In the genomic region with DNA sequence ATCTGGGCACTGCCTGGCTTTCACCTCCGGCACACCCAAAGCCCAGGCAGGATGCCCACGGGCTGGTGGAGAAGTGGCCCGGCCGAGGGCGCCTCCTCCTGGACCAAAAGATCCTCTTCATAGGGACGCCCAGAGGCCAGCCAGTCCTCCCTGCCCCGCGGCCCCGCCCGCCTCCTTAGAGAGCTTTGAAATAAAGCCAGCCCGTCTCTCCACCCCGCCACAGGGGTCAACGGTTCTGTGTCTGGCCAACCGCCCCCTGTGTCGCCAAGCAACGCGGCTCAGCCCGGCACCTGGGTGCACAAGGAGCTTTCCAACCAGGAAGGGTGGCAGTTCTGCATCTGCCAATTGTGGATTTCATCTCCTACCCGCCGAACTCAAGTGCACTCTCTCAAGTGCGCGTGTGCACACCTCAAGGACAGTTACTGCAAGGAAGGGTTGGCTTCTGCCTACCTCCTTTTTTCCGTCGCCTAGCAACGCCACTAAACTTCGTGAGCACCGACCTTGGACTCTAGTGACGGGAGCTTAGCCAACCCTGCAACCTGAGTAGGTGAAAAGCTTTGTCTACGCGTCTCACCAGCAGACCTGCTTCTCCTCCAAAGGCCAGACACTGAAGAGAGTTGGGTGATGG, we compare ENCODE assay signal across 8 mouse cellular contexts. TPM values are rescaled to one million over a fixed set of nuclear protein-coding genes. Genes with fewer than 3 reads are reported as not detected.
DNase-seq lines count a peak whose midpoint lies in the region; ATAC-seq and TF ChIP-seq lines count a peak whose summit lies in the region.
"Had no signal": no experiment of that assay in that cellular context is flagged by ENCODE, and none has a peak within 500 bp of the region (broad histone marks: within the 10 kb centered on the region; RNA-seq: fewer than 3 reads in every experiment).

A gene (plus strand): TSS at position 56 of the 628 bp plus-strand sequence.

- TF ChIP-seq CTCF in spleen, adult 2 months (IDR thresholded peaks at IDR 0.05; ENCODE audit: extremely low read depth, insufficient read depth, insufficient read length, insufficient replicate concordance): no peak

- peak within 1 kb of the TSS; percentile 32; the same call in 1 of the 2 replicates for H3K9ac ChIP-seq in limb, embryonic 13.5 days
- peak within 1 kb of the TSS; percentile 61 for H3K9ac ChIP-seq in midbrain, embryonic 13.5 days (replicated peaks)

- DNase-seq in adrenal gland, adult 8-10 months: peak; percentile 81
- peak; percentile 43 to 55 for DNase-seq in cerebellum, postnatal 36 days
- peak; percentile 52 for DNase-seq in gastrocnemius, postnatal 25 days
- DNase-seq in spleen, adult 2 months (ENCODE audit: low read depth in 1 of 2, low spot score in 2 of 2): peak in 1 of 2 experiments; percentile 7

- H3K4me3 ChIP-seq in limb, embryonic 13.5 days: peak within 1 kb of the TSS; percentile 45
- peak within 1 kb of the TSS; percentile 46 for H3K4me3 ChIP-seq in midbrain, embryonic 13.5 days (replicated peaks)
- H3K4me3 ChIP-seq in spleen, adult 2 months (ENCODE audit: extremely low read depth, insufficient read depth, insufficient read length): peak within 1 kb of the TSS; percentile 44; the same call in 1 of the 2 replicates

- H3K4me2 ChIP-seq in limb, embryonic 13.5 days (replicated peaks): peak within 1 kb of the TSS; percentile 67
- peak within 1 kb of the TSS; percentile 79 for H3K4me2 ChIP-seq in midbrain, embryonic 13.5 days (replicated peaks)

- no peak within 1 kb of the TSS for H3K27ac ChIP-seq in limb, embryonic 13.5 days
- H3K27ac ChIP-seq in midbrain, embryonic 13.5 days: no peak within 1 kb of the TSS
- no peak within 1 kb of the TSS for H3K27ac ChIP-seq in spleen, adult 2 months (ENCODE audit: insufficient read depth, low read length)
- H3K27ac ChIP-seq: macrophage had no signal

- 1% methylated on average over 30 of the region's 30 CpGs for WGBS in limb, embryonic 13.5 days
- 2% methylated on average over 30 of the region's 30 CpGs for WGBS in midbrain, embryonic 13.5 days
- WGBS in spleen, adult 2 months: 7% methylated on average over 30 of the region's 30 CpGs

- peak; percentile 66 for ATAC-seq in inflammation-experienced regulatory T-cells, adult 6 months
- ATAC-seq in limb, embryonic 13.5 days (ENCODE audit: low FRiP score, low read depth): peak; percentile 84
- ATAC-seq in midbrain, embryonic 13.5 days: peak; percentile 90

- H3K9me3 ChIP-seq in limb, embryonic 13.5 days: no peaks in the 10 kb centered on the region
- H3K9me3 ChIP-seq in midbrain, embryonic 13.5 days: no peaks in the 10 kb centered on the region

- TF ChIP-seq POLR2A in spleen, adult 2 months (IDR thresholded peaks at IDR 0.05; ENCODE audit: low read depth, low read length): no peak

- no peaks in the 10 kb centered on the region for H3K36me3 ChIP-seq in limb, embryonic 13.5 days
- H3K36me3 ChIP-seq in midbrain, embryonic 13.5 days: no peaks in the 10 kb centered on the region
- H3K36me3 ChIP-seq in spleen, adult 2 months (ENCODE audit: control insufficient read depth, insufficient read depth, low read length): no peaks in the 10 kb centered on the region

- peaks cover 8% of the 10 kb centered on the region for H3K27me3 ChIP-seq in limb, embryonic 13.5 days
- H3K27me3 ChIP-seq in midbrain, embryonic 13.5 days: no peaks in the 10 kb centered on the region
- 0 out of 2 replicates have a peak, but pooled peaks cover 5% of the 10 kb centered on the region for H3K27me3 ChIP-seq in spleen, adult 2 months (ENCODE audit: control insufficient read depth, insufficient read depth, low read length)

- H3K4me1 ChIP-seq in limb, embryonic 13.5 days: peaks cover 12% of the 10 kb centered on the region
- peaks cover 10% of the 10 kb centered on the region for H3K4me1 ChIP-seq in midbrain, embryonic 13.5 days (replicated peaks)
- H3K4me1 ChIP-seq in spleen, adult 2 months (ENCODE audit: control insufficient read depth, insufficient read depth, insufficient read length): no peaks in the 10 kb centered on the region; the same call in 1 of the 2 replicates

RNA-seq across cellular contexts. Expression of the gene that starts here (rescaled TPM):
- total RNA-seq in adrenal gland, adult 8-10 months (2022): not detected
- not detected for total RNA-seq in gastrocnemius, postnatal 25 days (2021)
- not detected for polyA plus RNA-seq in inflammation-experienced regulatory T-cells, adult 6 months (2017; shearing (Covaris generic))
- not detected in 2 replicates for polyA plus RNA-seq in limb, embryonic 13.5 days (2015; fragmentation: Nextera tagmentation; extraction: Ambion mirVana)
- not detected in 2 replicates for polyA plus RNA-seq in midbrain, embryonic 13.5 days (2015; fragmentation: Nextera tagmentation; extraction: Ambion mirVana)
- polyA plus RNA-seq in spleen, adult 2 months (2012; rRNA removed): not detected in 2 replicates
- polyA plus RNA-seq: macrophage had no signal

Comparison
In these comparisons a context has a peak if more than half of its experiments do, and no peak if none do; other contexts are left out.
1. Peak in DNase-seq in adrenal gland, adult 8-10 months; RNA of the gene not detected or under 1 TPM.
2. Peak in DNase-seq in gastrocnemius, postnatal 25 days; RNA of the gene not detected or under 1 TPM.
3. Peak in ATAC-seq in inflammation-experienced regulatory T-cells, adult 6 months; RNA of the gene not detected or under 1 TPM.
4. Peak in ATAC-seq, H3K4me3 ChIP-seq, H3K9ac ChIP-seq and H3K4me2 ChIP-seq in limb, embryonic 13.5 days; RNA of the gene not detected or under 1 TPM.
5. Peak in ATAC-seq, H3K4me3 ChIP-seq, H3K9ac ChIP-seq and H3K4me2 ChIP-seq in midbrain, embryonic 13.5 days; RNA of the gene not detected or under 1 TPM.